Mouse (Mus musculus): ENCODE data around the gene Chrne. TPM values are rescaled to one million over a fixed set of nuclear protein-coding genes. Genes with fewer than 3 reads are reported as not detected.
A peak's percentile ranks its signal among the peaks of the same experiment; 100 is the strongest.

Chrne gene
- polyA plus RNA-seq, 1 experiment from 2014 or later, result not detected

- Histone ChIP-seq H3K4me3 (ENCODE audit: control insufficient read depth in 1 of 2, insufficient read depth in 1 of 2, low read depth in 1 of 2, low read length in 2 of 2) (peak overlapping the region; percentile 79 to 97), H3K4me1 (ENCODE audit: control insufficient read depth in 2 of 2, insufficient read depth in 2 of 2, low read length in 2 of 2) (peaks cover 38 to 52% of the 10 kb centered on the region in 2 experiments), H3K27me3 (ENCODE audit: control insufficient read depth, insufficient read depth, low read length) (no peaks in the 10 kb centered on the region), H3K9me3 (ENCODE audit: control insufficient read depth, low read length) (no peaks in the 10 kb centered on the region), H3K9ac (ENCODE audit: low read length) (peak overlapping the region; percentile 99), H3K36me3 (ENCODE audit: control insufficient read depth, insufficient read depth, low read length) (peaks cover 50% of the 10 kb centered on the region), H3K4me2 (ENCODE audit: low read length) (peak overlapping the region; percentile 90), H3K27ac (replicated peaks in 1 of 2; ENCODE audit: control insufficient read depth in 1 of 2, insufficient read depth in 1 of 2, low read depth in 2 of 2, low read length in 2 of 2) (peak overlapping the region; percentile 85 to 98)
- WGBS, result under 1% methylated on average over 60 of the region's 61 CpGs
- ATAC-seq (ENCODE audit: insufficient number of reproducible peaks, insufficient read depth, low FRiP score, low read depth), result peak; percentile 12; the same call in 1 of the 2 replicates
These were observed 36.8 kb upstream of the Chrne start for GRCm38 (mm10) chr11:70655571-70656455.

GRCm38 (mm10) chr11:70654923-70655570 lies 36.0 kb upstream of the Chrne start:
- peak; percentile 42; the same call in 1 of the 2 replicates for ATAC-seq (ENCODE audit: insufficient number of reproducible peaks, insufficient read depth, low FRiP score, low read depth)
- peak overlapping the region; percentile 85 to 98 for H3K27ac ChIP-seq (replicated peaks in 1 of 2; ENCODE audit: control insufficient read depth in 1 of 2, insufficient read depth in 1 of 2, low read depth in 2 of 2, low read length in 2 of 2)
- peak overlapping the region; percentile 99 for H3K9ac ChIP-seq (ENCODE audit: low read length)
- WGBS, result under 1% methylated on average over 44 of the region's 48 CpGs
- peaks cover 50% of the 10 kb centered on the region for H3K36me3 ChIP-seq (ENCODE audit: control insufficient read depth, insufficient read depth, low read length)
- peaks cover 39 to 57% of the 10 kb centered on the region in 2 experiments for H3K4me1 ChIP-seq (ENCODE audit: control insufficient read depth in 2 of 2, insufficient read depth in 2 of 2, low read length in 2 of 2)
- H3K4me3 ChIP-seq (ENCODE audit: control insufficient read depth in 1 of 2, insufficient read depth in 1 of 2, low read depth in 1 of 2, low read length in 2 of 2), result peak overlapping the region; percentile 79 to 97
- peak overlapping the region; percentile 90 for H3K4me2 ChIP-seq (ENCODE audit: low read length)
- H3K9me3 ChIP-seq (ENCODE audit: control insufficient read depth, low read length), result no peaks in the 10 kb centered on the region
- H3K27me3 ChIP-seq (ENCODE audit: control insufficient read depth, insufficient read depth, low read length), result no peaks in the 10 kb centered on the region

GRCm38 (mm10) chr11:70654198-70654922 lies 35.3 kb upstream of the Chrne start, which contains the start of gene Pfn1:
Gene Pfn1 (minus strand): TSS chr11:70654644.
- Histone ChIP-seq H3K27ac (replicated peaks in 1 of 2; ENCODE audit: control insufficient read depth in 1 of 2, insufficient read depth in 1 of 2, low read depth in 2 of 2, low read length in 2 of 2) (peak within 1 kb of the TSS; percentile 90 to 98), H3K9me3 (ENCODE audit: control insufficient read depth, low read length) (no peaks in the 10 kb centered on the region), H3K27me3 (ENCODE audit: control insufficient read depth, insufficient read depth, low read length) (no peaks in the 10 kb centered on the region), H3K4me3 (ENCODE audit: control insufficient read depth in 1 of 2, insufficient read depth in 1 of 2, low read depth in 1 of 2, low read length in 2 of 2) (peak within 1 kb of the TSS; percentile 79 to 97), H3K9ac (ENCODE audit: low read length) (peak within 1 kb of the TSS; percentile 99), H3K4me2 (ENCODE audit: low read length) (peak within 1 kb of the TSS; percentile 90), H3K36me3 (ENCODE audit: control insufficient read depth, insufficient read depth, low read length) (peaks cover 50% of the 10 kb centered on the region), H3K4me1 (ENCODE audit: control insufficient read depth in 2 of 2, insufficient read depth in 2 of 2, low read length in 2 of 2) (peaks cover 39 to 62% of the 10 kb centered on the region in 2 experiments)
- under 1% methylated on average over 55 of the region's 61 CpGs for WGBS
- 0 out of 2 replicates have a peak, but pooled peaks have one; percentile 9 for ATAC-seq (ENCODE audit: insufficient number of reproducible peaks, insufficient read depth, low FRiP score, low read depth)

GRCm38 (mm10) chr11:70653345-70654197 lies 34.6 kb upstream of the Chrne start:
- under 1% methylated on average over 62 of the region's 63 CpGs for WGBS
- no peaks in the 10 kb centered on the region for H3K9me3 ChIP-seq (ENCODE audit: control insufficient read depth, low read length)
- 0 out of 2 replicates have a peak, but pooled peaks have one; percentile 3 for ATAC-seq (ENCODE audit: insufficient number of reproducible peaks, insufficient read depth, low FRiP score, low read depth)
- H3K4me3 ChIP-seq (ENCODE audit: control insufficient read depth in 1 of 2, insufficient read depth in 1 of 2, low read depth in 1 of 2, low read length in 2 of 2), result peak overlapping the region; percentile 79 to 97
- H3K36me3 ChIP-seq (ENCODE audit: control insufficient read depth, insufficient read depth, low read length), result peaks cover 51% of the 10 kb centered on the region
- peak overlapping the region; percentile 90 for H3K4me2 ChIP-seq (ENCODE audit: low read length)
- no peaks in the 10 kb centered on the region for H3K27me3 ChIP-seq (ENCODE audit: control insufficient read depth, insufficient read depth, low read length)
- H3K4me1 ChIP-seq (ENCODE audit: control insufficient read depth in 2 of 2, insufficient read depth in 2 of 2, low read length in 2 of 2), result peaks cover 34 to 54% of the 10 kb centered on the region in 2 experiments
- peak overlapping the region; percentile 99 for H3K9ac ChIP-seq (ENCODE audit: low read length)
- H3K27ac ChIP-seq (replicated peaks in 1 of 2; ENCODE audit: control insufficient read depth in 1 of 2, insufficient read depth in 1 of 2, low read depth in 2 of 2, low read length in 2 of 2), result peak overlapping the region; percentile 90 to 98

- Histone ChIP-seq H3K36me3 (ENCODE audit: control insufficient read depth, insufficient read depth, low read length) (peaks cover 50% of the 10 kb centered on the region), H3K27me3 (ENCODE audit: control insufficient read depth, insufficient read depth, low read length) (no peaks in the 10 kb centered on the region), H3K4me1 (ENCODE audit: control insufficient read depth in 2 of 2, insufficient read depth in 2 of 2, low read length in 2 of 2) (peaks cover 27 to 54% of the 10 kb centered on the region in 2 experiments), H3K4me2 (ENCODE audit: low read length) (peak overlapping the region; percentile 90), H3K9me3 (ENCODE audit: control insufficient read depth, low read length) (no peaks in the 10 kb centered on the region), H3K4me3 (ENCODE audit: control insufficient read depth in 1 of 2, insufficient read depth in 1 of 2, low read depth in 1 of 2, low read length in 2 of 2) (peak overlapping the region; percentile 79 to 97), H3K27ac (replicated peaks in 1 of 2; ENCODE audit: control insufficient read depth in 1 of 2, insufficient read depth in 1 of 2, low read depth in 2 of 2, low read length in 2 of 2) (peak overlapping the region; percentile 50 to 98; a peak in 3 of 4 replicates), H3K9ac (ENCODE audit: low read length) (peak overlapping the region; percentile 99)
- WGBS, result 48% methylated on average over 6 of the region's 6 CpGs
- no peak for ATAC-seq (ENCODE audit: insufficient number of reproducible peaks, insufficient read depth, low FRiP score, low read depth)
These were observed 33.9 kb upstream of the Chrne start for GRCm38 (mm10) chr11:70652884-70653344.

GRCm38 (mm10) chr11:70652029-70652883 lies 33.2 kb upstream of the Chrne start:
- peak overlapping the region; percentile 21 to 50; a peak in 1 of 4 replicates for H3K27ac ChIP-seq (replicated peaks in 1 of 2; ENCODE audit: control insufficient read depth in 1 of 2, insufficient read depth in 1 of 2, low read depth in 2 of 2, low read length in 2 of 2)
- H3K27me3 ChIP-seq (ENCODE audit: control insufficient read depth, insufficient read depth, low read length), result no peaks in the 10 kb centered on the region
- peak overlapping the region; percentile 90 for H3K4me2 ChIP-seq (ENCODE audit: low read length)
- 58% methylated on average over 12 of the region's 12 CpGs for WGBS
- H3K4me1 ChIP-seq (ENCODE audit: control insufficient read depth in 2 of 2, insufficient read depth in 2 of 2, low read length in 2 of 2), result peaks cover 21 to 53% of the 10 kb centered on the region in 2 experiments
- H3K9ac ChIP-seq (ENCODE audit: low read length), result peak overlapping the region; percentile 99
- ATAC-seq (ENCODE audit: insufficient number of reproducible peaks, insufficient read depth, low FRiP score, low read depth), result no peak
- peak overlapping the region; percentile 79 to 97 for H3K4me3 ChIP-seq (ENCODE audit: control insufficient read depth in 1 of 2, insufficient read depth in 1 of 2, low read depth in 1 of 2, low read length in 2 of 2)
- peaks cover 50% of the 10 kb centered on the region for H3K36me3 ChIP-seq (ENCODE audit: control insufficient read depth, insufficient read depth, low read length)
- H3K9me3 ChIP-seq (ENCODE audit: control insufficient read depth, low read length), result no peaks in the 10 kb centered on the region

Data from heart, embryonic 14.5 days (tissue).